21 mouse cellular contexts compared by ENCODE assay signal in the genomic region with DNA sequence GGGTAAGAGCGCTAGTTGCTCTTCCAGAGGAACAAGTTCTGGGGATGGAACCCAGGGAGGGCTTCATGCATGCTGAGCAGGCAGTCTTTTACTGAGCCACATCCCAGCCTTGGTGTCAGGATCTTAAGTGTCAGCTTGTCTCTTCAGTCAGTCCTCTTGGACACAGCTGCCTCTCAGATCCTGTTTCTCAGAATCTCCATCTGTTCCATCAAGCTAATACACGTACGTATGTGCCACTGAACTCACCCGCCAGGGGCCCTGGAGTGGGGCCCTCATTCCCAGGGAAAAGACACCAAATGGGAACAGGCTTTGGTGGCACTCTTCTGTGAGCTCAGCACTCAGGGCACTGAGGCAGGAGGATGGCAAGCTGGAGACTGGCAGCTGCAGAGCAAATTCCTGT. TPM values are rescaled to one million over a fixed set of nuclear protein-coding genes. Genes with fewer than 3 reads are reported as not detected.
DNase-seq lines count a peak whose midpoint lies in the region; ATAC-seq and TF ChIP-seq lines count a peak whose summit lies in the region.
"Had no signal": no experiment of that assay in that cellular context is flagged by ENCODE, and none has a peak within 500 bp of the region (broad histone marks: within the 10 kb centered on the region; RNA-seq: fewer than 3 reads in every experiment).

No protein-coding gene starts in this region.

- WGBS in liver, embryonic 12.5 days (ENCODE audit: insufficient replicate concordance), result 75% methylated on average over 4 of the region's 4 CpGs
- 68% methylated on average over 4 of the region's 4 CpGs for WGBS in liver, embryonic 15.5 days (ENCODE audit: insufficient replicate concordance)

- no peak for ATAC-seq in liver, embryonic 12.5 days
- no peak for ATAC-seq in liver, embryonic 15.5 days (ENCODE audit: insufficient read depth)
- ATAC-seq: forebrain, embryonic 14.5 days had no signal

- H3K27ac ChIP-seq in gastrocnemius, adult 2 months, result peak overlapping the region; percentile 53
- H3K27ac ChIP-seq in liver, embryonic 12.5 days, result peak overlapping the region; percentile 91
- H3K27ac ChIP-seq in liver, embryonic 15.5 days (replicated peaks), result peak overlapping the region; percentile 72
- H3K27ac ChIP-seq: embryonic facial prominence, embryonic 15.5 days; forebrain, embryonic 10.5 days; heart, embryonic 15.5 days; hindbrain, embryonic 10.5 days; hindbrain, embryonic 14.5 days had no signal

- H3K36me3 ChIP-seq in liver, embryonic 12.5 days, result no peaks in the 10 kb centered on the region
- no peaks in the 10 kb centered on the region for H3K36me3 ChIP-seq in liver, embryonic 15.5 days (replicated peaks)
- H3K36me3 ChIP-seq: embryonic facial prominence, embryonic 15.5 days; forebrain, embryonic 10.5 days; heart, embryonic 15.5 days; hindbrain, embryonic 10.5 days had no signal

- H3K4me1 ChIP-seq in liver, embryonic 12.5 days, result peaks cover 39% of the 10 kb centered on the region
- peaks cover 28% of the 10 kb centered on the region for H3K4me1 ChIP-seq in liver, embryonic 15.5 days (replicated peaks)
- H3K4me1 ChIP-seq: heart, embryonic 15.5 days had no signal

- intact Hi-C loops in gastrocnemius, adult 2 months (cut with DNase I), result no loop called here
- intact Hi-C loops in gastrocnemius, postnatal 14 days (cut with DNase I; ENCODE audit: low total_unique reads), result no loop called here

- peak overlapping the region; percentile 41 for H3K4me2 ChIP-seq in liver, embryonic 12.5 days
- H3K4me2 ChIP-seq in liver, embryonic 15.5 days, result no peak overlapping the region; the same call in 1 of the 2 replicates
- H3K4me2 ChIP-seq: embryonic facial prominence, embryonic 15.5 days; heart, embryonic 15.5 days; hindbrain, embryonic 14.5 days had no signal

- H3K9me3 ChIP-seq in liver, embryonic 12.5 days (replicated peaks), result no peaks in the 10 kb centered on the region
- H3K9me3 ChIP-seq in liver, embryonic 15.5 days (replicated peaks), result no peaks in the 10 kb centered on the region
- H3K9me3 ChIP-seq: embryonic facial prominence, embryonic 15.5 days; forebrain, embryonic 10.5 days; heart, embryonic 15.5 days; hindbrain, embryonic 10.5 days had no signal

- H3K27me3 ChIP-seq in liver, embryonic 12.5 days (replicated peaks), result peaks cover 5% of the 10 kb centered on the region; the same call in 1 of the 2 replicates
- H3K27me3 ChIP-seq in liver, embryonic 15.5 days, result 0 out of 2 replicates have a peak, but pooled peaks cover 4% of the 10 kb centered on the region
- H3K27me3 ChIP-seq: embryonic facial prominence, embryonic 15.5 days; heart, embryonic 15.5 days had no signal

- H3K9ac ChIP-seq in liver, embryonic 12.5 days, result peak overlapping the region; percentile 47; the same call in 1 of the 2 replicates
- H3K9ac ChIP-seq in liver, embryonic 15.5 days, result no peak overlapping the region
- H3K9ac ChIP-seq: embryonic facial prominence, embryonic 15.5 days; heart, embryonic 15.5 days; hindbrain, embryonic 14.5 days had no signal

- TF ChIP-seq CTCF in gastrocnemius, adult 2 months (IDR thresholded peaks at IDR 0.05), result no peak

- H3K4me3 ChIP-seq in gastrocnemius, adult 2 months, result no peak overlapping the region
- no peak overlapping the region for H3K4me3 ChIP-seq in liver, embryonic 12.5 days
- H3K4me3 ChIP-seq in liver, embryonic 15.5 days (replicated peaks), result no peak overlapping the region
- H3K4me3 ChIP-seq: embryonic facial prominence, embryonic 15.5 days; erythroblast, embryonic 14.5 days; forebrain, embryonic 10.5 days; heart, embryonic 15.5 days; hindbrain, embryonic 10.5 days had no signal

- peak; percentile 51 for DNase-seq in gastrocnemius, adult 2 months
- DNase-seq in gastrocnemius, postnatal 14 days, result no peak
- DNase-seq in liver, result no peak
- DNase-seq in A20 (ENCODE audit: low read depth, low spot score), result peak; percentile 27
- no peak for DNase-seq in left cerebral cortex, adult 9 months (ENCODE audit: low spot score in 2 of 2)
- DNase-seq in lung, postnatal 10 days, result no peak
- DNase-seq: adrenal gland, adult 8-10 months; adrenal gland, postnatal 36 days; cerebellum, adult 2 months; cerebellum, postnatal 10 days; gastrocnemius, postnatal 25 days had no signal

RNA-seq across cellular contexts. Expression of gene Capn12, which starts 3.4 kb away (rescaled TPM):
- under 1 TPM; 0.15 to 0.28 TPM for total RNA-seq in gastrocnemius, adult 2 months (2021)
- total RNA-seq in gastrocnemius, postnatal 14 days (2021), result under 1 TPM; 0.10 to 0.13 TPM
- polyA plus RNA-seq in liver, embryonic 12.5 days (2016; fragmentation: Nextera tagmentation; extraction: Ambion mirVana), result 0.12 and 0.13 TPM in 2 replicates
- 0.08 and 0.15 TPM in 2 replicates for polyA plus RNA-seq in liver, embryonic 15.5 days (2015; fragmentation: Nextera tagmentation; extraction: Ambion mirVana)
- total RNA-seq: granulocyte monocyte progenitor cell, adult 5-6 weeks had no signal
- polyA plus RNA-seq: erythroblast, embryonic 14.5 days; hindbrain, embryonic 10.5 days had no signal

RNA-seq across cellular contexts. Expression of gene Lgals7, which starts 14.2 kb away (rescaled TPM):
- total RNA-seq in gastrocnemius, adult 2 months (2021), result not detected
- not detected for total RNA-seq in gastrocnemius, postnatal 14 days (2021)
- 0.25 TPM in 1 of 2 replicates, not detected in the other for polyA plus RNA-seq in liver, embryonic 12.5 days (2016; fragmentation: Nextera tagmentation; extraction: Ambion mirVana)
- 0.24 TPM in 1 of 2 replicates, not detected in the other for polyA plus RNA-seq in liver, embryonic 15.5 days (2015; fragmentation: Nextera tagmentation; extraction: Ambion mirVana)
- total RNA-seq: gastrocnemius, postnatal 25 days; granulocyte monocyte progenitor cell, adult 5-6 weeks had no signal
- polyA plus RNA-seq: cerebellum, adult 2 months; erythroblast, embryonic 14.5 days had no signal

RNA-seq across cellular contexts. Expression of gene Lgals4, which starts 44.2 kb away (rescaled TPM):
- total RNA-seq in gastrocnemius, adult 2 months (2021), result 1 to 10 TPM; 2.6 to 7.3 TPM
- total RNA-seq in gastrocnemius, postnatal 14 days (2021), result 1 to 10 TPM; 2.0 to 4.4 TPM
- polyA plus RNA-seq in liver, embryonic 12.5 days (2016; fragmentation: Nextera tagmentation; extraction: Ambion mirVana), result 2.7 and 3.6 TPM in 2 replicates
- 4.8 and 6.4 TPM in 2 replicates for polyA plus RNA-seq in liver, embryonic 15.5 days (2015; fragmentation: Nextera tagmentation; extraction: Ambion mirVana)

RNA-seq across cellular contexts. Expression of gene Ech1, which starts 52.8 kb away (rescaled TPM):
- 100 to 1,000 TPM; 173 to 338 TPM for total RNA-seq in gastrocnemius, adult 2 months (2021)
- 100 to 1,000 TPM; 198 to 334 TPM for total RNA-seq in gastrocnemius, postnatal 14 days (2021)
- 72.3 and 73.6 TPM in 2 replicates for polyA plus RNA-seq in liver, embryonic 12.5 days (2016; fragmentation: Nextera tagmentation; extraction: Ambion mirVana)
- 125 and 148 TPM in 2 replicates for polyA plus RNA-seq in liver, embryonic 15.5 days (2015; fragmentation: Nextera tagmentation; extraction: Ambion mirVana)

Comparison
In these comparisons a context has a peak if more than half of its experiments do, and no peak if none do; other contexts are left out.
1. DNase-seq: peak in gastrocnemius, adult 2 months (single experiment) and A20 (single experiment); none in gastrocnemius, postnatal 14 days (single experiment), liver (single experiment), left cerebral cortex, adult 9 months (0 of 2) and lung, postnatal 10 days (single experiment).
2. Peak in every context shown above with its lines, with median percentiles within 50 percentile points of each other: H3K27ac ChIP-seq.